ENCODE assay signal across 22 mouse cellular contexts in genomic region chr5:120425711-120426110, GRCm38 (mm10). TPM values are rescaled to one million over a fixed set of nuclear protein-coding genes. Genes with fewer than 3 reads are reported as not detected.
DNase-seq lines count a peak whose midpoint lies in the region; ATAC-seq lines count a peak whose summit lies in the region.
"Had no signal": no experiment of that assay in that cellular context is flagged by ENCODE, and none has a peak within 500 bp of the region (broad histone marks: within the 10 kb centered on the region; RNA-seq: fewer than 3 reads in every experiment).

No protein-coding gene starts in this region.

- H3K27ac ChIP-seq in forebrain, embryonic 11.5 days (ENCODE audit: low read depth, low read length) = no peak overlapping the region; the same call in 1 of the 2 replicates
- no peak overlapping the region for H3K27ac ChIP-seq in forebrain, embryonic 15.5 days (replicated peaks)
- H3K27ac ChIP-seq in hindbrain, embryonic 11.5 days (ENCODE audit: low read depth, low read length) = peak overlapping the region; percentile 79
- 0 out of 2 replicates have a peak overlapping the region, but pooled peaks have one; percentile 17 for H3K27ac ChIP-seq in midbrain, embryonic 11.5 days (ENCODE audit: low read depth, low read length)
- peak overlapping the region; percentile 82 for H3K27ac ChIP-seq in neural tube, embryonic 14.5 days (ENCODE audit: low read depth, low read length)
- H3K27ac ChIP-seq: embryonic facial prominence, embryonic 15.5 days; heart, embryonic 15.5 days; layer of hippocampus, adult 2 months; left cerebral cortex, adult 2 months; limb, embryonic 15.5 days had no signal

- peak; percentile 63 for DNase-seq in forebrain, embryonic 11.5 days (ENCODE audit: low spot score)
- DNase-seq in hindbrain, embryonic 11.5 days (ENCODE audit: low spot score) = peak; percentile 49
- DNase-seq in midbrain, embryonic 11.5 days (ENCODE audit: low spot score, missing footprints) = peak; percentile 91
- no peak for DNase-seq in liver
- DNase-seq in spleen, adult 18-20 months = no peak
- DNase-seq in thymus, postnatal 14 days = no peak
- DNase-seq: adrenal gland, adult 2 months; cerebellum, adult 18-20 months; lung, adult 2 months; lung, postnatal 4 days; right cerebral cortex, postnatal 14 days; thymus, postnatal 4 days had no signal

- H3K9me3 ChIP-seq in forebrain, embryonic 11.5 days (ENCODE audit: control insufficient read depth, low read length) = no peaks in the 10 kb centered on the region
- no peaks in the 10 kb centered on the region for H3K9me3 ChIP-seq in forebrain, embryonic 15.5 days
- H3K9me3 ChIP-seq in hindbrain, embryonic 11.5 days (ENCODE audit: control insufficient read depth, low read length) = no peaks in the 10 kb centered on the region
- no peaks in the 10 kb centered on the region for H3K9me3 ChIP-seq in midbrain, embryonic 11.5 days (ENCODE audit: control insufficient read depth, low read length)
- no peaks in the 10 kb centered on the region for H3K9me3 ChIP-seq in neural tube, embryonic 14.5 days (ENCODE audit: control insufficient read depth, low read length)
- H3K9me3 ChIP-seq: embryonic facial prominence, embryonic 15.5 days; heart, embryonic 15.5 days; limb, embryonic 15.5 days had no signal

- H3K9ac ChIP-seq in forebrain, embryonic 11.5 days (ENCODE audit: low read length) = no peak overlapping the region
- no peak overlapping the region for H3K9ac ChIP-seq in forebrain, embryonic 15.5 days (replicated peaks)
- H3K9ac ChIP-seq in hindbrain, embryonic 11.5 days (ENCODE audit: low read depth, low read length) = peak overlapping the region; percentile 52
- H3K9ac ChIP-seq in midbrain, embryonic 11.5 days (ENCODE audit: low read length) = 0 out of 2 replicates have a peak overlapping the region, but pooled peaks have one; percentile 10
- H3K9ac ChIP-seq in neural tube, embryonic 14.5 days (replicated peaks; ENCODE audit: low read depth, low read length) = peak overlapping the region; percentile 72
- H3K9ac ChIP-seq: embryonic facial prominence, embryonic 15.5 days; heart, embryonic 15.5 days; limb, embryonic 15.5 days had no signal

- ATAC-seq in forebrain, embryonic 11.5 days (replicated peaks; ENCODE audit: low FRiP score) = no peak
- no peak for ATAC-seq in forebrain, embryonic 15.5 days (replicated peaks)
- ATAC-seq in hindbrain, embryonic 11.5 days (ENCODE audit: low FRiP score) = no peak
- ATAC-seq in midbrain, embryonic 11.5 days (ENCODE audit: low FRiP score) = 0 out of 2 replicates have a peak, but pooled peaks have one; percentile 9
- ATAC-seq in neural tube, embryonic 14.5 days (ENCODE audit: low read depth) = no peak
- ATAC-seq: inflammation-experienced regulatory T-cells, adult 6 months had no signal

- under 1% methylated on average over 10 of the region's 20 CpGs for WGBS in forebrain, embryonic 11.5 days
- under 1% methylated on average over 19 of the region's 20 CpGs for WGBS in forebrain, embryonic 15.5 days
- WGBS in hindbrain, embryonic 11.5 days = under 1% methylated on average over 12 of the region's 20 CpGs
- WGBS in midbrain, embryonic 11.5 days = 0% methylated on average over 13 of the region's 20 CpGs
- under 1% methylated on average over 13 of the region's 20 CpGs for WGBS in neural tube, embryonic 14.5 days

- peaks cover 66% of the 10 kb centered on the region for H3K27me3 ChIP-seq in forebrain, embryonic 11.5 days (ENCODE audit: control insufficient read depth, insufficient read depth, low read length)
- H3K27me3 ChIP-seq in forebrain, embryonic 15.5 days = peaks cover 79% of the 10 kb centered on the region
- peaks cover 72% of the 10 kb centered on the region for H3K27me3 ChIP-seq in hindbrain, embryonic 11.5 days (ENCODE audit: control insufficient read depth, insufficient read depth, low read length)
- peaks cover 84% of the 10 kb centered on the region for H3K27me3 ChIP-seq in midbrain, embryonic 11.5 days (ENCODE audit: control insufficient read depth, insufficient read depth, low read length)
- peaks cover 30% of the 10 kb centered on the region for H3K27me3 ChIP-seq in neural tube, embryonic 14.5 days (ENCODE audit: control insufficient read depth, insufficient read depth, low read length)

- H3K4me1 ChIP-seq in forebrain, embryonic 11.5 days (replicated peaks; ENCODE audit: control insufficient read depth, insufficient read depth, low read length) = peaks cover 9% of the 10 kb centered on the region; the same call in 1 of the 2 replicates
- H3K4me1 ChIP-seq in forebrain, embryonic 15.5 days = peaks cover 23% of the 10 kb centered on the region
- no peaks in the 10 kb centered on the region for H3K4me1 ChIP-seq in hindbrain, embryonic 11.5 days (replicated peaks; ENCODE audit: control insufficient read depth, insufficient read depth, low read length)
- H3K4me1 ChIP-seq in midbrain, embryonic 11.5 days (ENCODE audit: control insufficient read depth, insufficient read depth, low read length) = peaks cover 3% of the 10 kb centered on the region
- H3K4me1 ChIP-seq in neural tube, embryonic 14.5 days (ENCODE audit: control insufficient read depth, insufficient read depth, low read length) = 0 out of 2 replicates have a peak, but pooled peaks cover under 1% of the 10 kb centered on the region
- H3K4me1 ChIP-seq: heart, embryonic 15.5 days; limb, embryonic 15.5 days had no signal

- peak overlapping the region; percentile 35 for H3K4me2 ChIP-seq in forebrain, embryonic 11.5 days (ENCODE audit: low read depth, low read length, severe bottlenecking)
- no peak overlapping the region for H3K4me2 ChIP-seq in forebrain, embryonic 15.5 days (replicated peaks)
- H3K4me2 ChIP-seq in hindbrain, embryonic 11.5 days (replicated peaks; ENCODE audit: low read depth, low read length) = peak overlapping the region; percentile 34
- peak overlapping the region; percentile 20 for H3K4me2 ChIP-seq in midbrain, embryonic 11.5 days
- H3K4me2 ChIP-seq in neural tube, embryonic 14.5 days (ENCODE audit: low read depth, low read length) = peak overlapping the region; percentile 60
- H3K4me2 ChIP-seq: embryonic facial prominence, embryonic 15.5 days; heart, embryonic 15.5 days; limb, embryonic 15.5 days had no signal

- H3K4me3 ChIP-seq in forebrain, embryonic 11.5 days (ENCODE audit: low read depth, low read length) = peak overlapping the region; percentile 10; the same call in 1 of the 2 replicates
- no peak overlapping the region; the same call in 1 of the 2 replicates for H3K4me3 ChIP-seq in forebrain, embryonic 15.5 days
- H3K4me3 ChIP-seq in hindbrain, embryonic 11.5 days (ENCODE audit: low read depth, low read length) = peak overlapping the region; percentile 26
- H3K4me3 ChIP-seq in midbrain, embryonic 11.5 days (ENCODE audit: low read depth, low read length) = 0 out of 2 replicates have a peak overlapping the region, but pooled peaks have one; percentile 14
- H3K4me3 ChIP-seq in neural tube, embryonic 14.5 days (ENCODE audit: low read depth, low read length) = peak overlapping the region; percentile 36
- H3K4me3 ChIP-seq: embryonic facial prominence, embryonic 15.5 days; heart, embryonic 15.5 days; layer of hippocampus, adult 2 months; left cerebral cortex, adult 2 months; limb, embryonic 15.5 days had no signal

- no peaks in the 10 kb centered on the region for H3K36me3 ChIP-seq in forebrain, embryonic 11.5 days (ENCODE audit: control insufficient read depth, insufficient read depth, low read length)
- no peaks in the 10 kb centered on the region for H3K36me3 ChIP-seq in forebrain, embryonic 15.5 days
- no peaks in the 10 kb centered on the region for H3K36me3 ChIP-seq in hindbrain, embryonic 11.5 days (ENCODE audit: control insufficient read depth, insufficient read depth, low read length)
- H3K36me3 ChIP-seq in midbrain, embryonic 11.5 days (ENCODE audit: control insufficient read depth, insufficient read depth, low read length) = no peaks in the 10 kb centered on the region
- no peaks in the 10 kb centered on the region for H3K36me3 ChIP-seq in neural tube, embryonic 14.5 days (ENCODE audit: control insufficient read depth, insufficient read depth, low read length)
- H3K36me3 ChIP-seq: embryonic facial prominence, embryonic 15.5 days; heart, embryonic 15.5 days; limb, embryonic 15.5 days had no signal

RNA-seq across cellular contexts. Expression of gene Lhx5, which starts 5.8 kb away (rescaled TPM):
- 22.7 and 25.2 TPM in 2 replicates for polyA plus RNA-seq in forebrain, embryonic 11.5 days (2014; fragmentation: Nextera tagmentation; extraction: Ambion mirVana)
- polyA plus RNA-seq in forebrain, embryonic 15.5 days (2015; fragmentation: Nextera tagmentation; extraction: Ambion mirVana) = 6.3 and 7.0 TPM in 2 replicates
- 36.1 and 41.6 TPM in 2 replicates for polyA plus RNA-seq in hindbrain, embryonic 11.5 days (2014; fragmentation: Nextera tagmentation; extraction: Ambion mirVana)
- 21.5 and 22.0 TPM in 2 replicates for polyA plus RNA-seq in midbrain, embryonic 11.5 days (2014; fragmentation: Nextera tagmentation; extraction: Ambion mirVana)
- 27.6 and 28.1 TPM in 2 replicates for polyA plus RNA-seq in neural tube, embryonic 14.5 days (2014; fragmentation: Nextera tagmentation; extraction: Ambion mirVana)
- polyA plus RNA-seq: adrenal gland, adult 2 months; gonadal fat pad, adult 2 months; heart, embryonic 15.5 days; inflammation-experienced regulatory T-cells, adult 6 months; kidney, embryonic 14.5 days; limb, embryonic 15.5 days; lung, adult 2 months had no signal

RNA-seq across cellular contexts. Expression of gene Sdsl, which starts 46.9 kb away (rescaled TPM):
- polyA plus RNA-seq in forebrain, embryonic 11.5 days (2014; fragmentation: Nextera tagmentation; extraction: Ambion mirVana) = 4.5 and 6.0 TPM in 2 replicates
- 2.3 and 2.6 TPM in 2 replicates for polyA plus RNA-seq in forebrain, embryonic 15.5 days (2015; fragmentation: Nextera tagmentation; extraction: Ambion mirVana)
- 5.8 and 6.7 TPM in 2 replicates for polyA plus RNA-seq in hindbrain, embryonic 11.5 days (2014; fragmentation: Nextera tagmentation; extraction: Ambion mirVana)
- 4.2 TPM in 2 replicates for polyA plus RNA-seq in midbrain, embryonic 11.5 days (2014; fragmentation: Nextera tagmentation; extraction: Ambion mirVana)
- polyA plus RNA-seq in neural tube, embryonic 14.5 days (2014; fragmentation: Nextera tagmentation; extraction: Ambion mirVana) = 5.8 and 8.3 TPM in 2 replicates
- polyA plus RNA-seq: inflammation-experienced regulatory T-cells, adult 6 months had no signal

RNA-seq across cellular contexts. Expression of gene Sds, which starts 50.6 kb away (rescaled TPM):
- polyA plus RNA-seq in forebrain, embryonic 11.5 days (2014; fragmentation: Nextera tagmentation; extraction: Ambion mirVana) = not detected in 2 replicates
- polyA plus RNA-seq in forebrain, embryonic 15.5 days (2015; fragmentation: Nextera tagmentation; extraction: Ambion mirVana) = not detected in 2 replicates
- not detected in 2 replicates for polyA plus RNA-seq in hindbrain, embryonic 11.5 days (2014; fragmentation: Nextera tagmentation; extraction: Ambion mirVana)
- polyA plus RNA-seq in midbrain, embryonic 11.5 days (2014; fragmentation: Nextera tagmentation; extraction: Ambion mirVana) = not detected in 2 replicates
- polyA plus RNA-seq in neural tube, embryonic 14.5 days (2014; fragmentation: Nextera tagmentation; extraction: Ambion mirVana) = 0.29 TPM in 1 of 2 replicates, not detected in the other
- polyA plus RNA-seq: embryonic facial prominence, embryonic 15.5 days; gonadal fat pad, adult 2 months; heart, embryonic 15.5 days; inflammation-experienced regulatory T-cells, adult 6 months; kidney, embryonic 14.5 days had no signal

Comparison
In these comparisons a context has a peak if more than half of its experiments do, and no peak if none do; other contexts are left out.
1. DNase-seq: peak in forebrain, embryonic 11.5 days (single experiment), hindbrain, embryonic 11.5 days (single experiment) and midbrain, embryonic 11.5 days (single experiment); none in liver (single experiment), spleen, adult 18-20 months (0 of 2) and thymus, postnatal 14 days (single experiment).
2. H3K27ac ChIP-seq: peak in hindbrain, embryonic 11.5 days (single experiment), midbrain, embryonic 11.5 days (single experiment) and neural tube, embryonic 14.5 days (single experiment); none in forebrain, embryonic 11.5 days (single experiment) and forebrain, embryonic 15.5 days (single experiment).
3. H3K9ac ChIP-seq: peak in hindbrain, embryonic 11.5 days (single experiment), midbrain, embryonic 11.5 days (single experiment) and neural tube, embryonic 14.5 days (single experiment); none in forebrain, embryonic 11.5 days (single experiment) and forebrain, embryonic 15.5 days (single experiment).